Mouse (Mus musculus) lung, postnatal 36 days (tissue): ENCODE results near the gene Chchd6.

Experiments
- DNase-seq: peaks from one replicate; pipeline ENCODE4 v3.0.0; 2022; ENCODE audit warnings: mixed read lengths

Chchd6 gene

GRCm38 (mm10) chr6:89354076-89354475 is 241.4 kb downstream of the Chchd6 start:
- DNase-seq, result no peak

- DNase-seq, result no peak
Observed at GRCm38 (mm10) chr6:89353101-89353500, 242.4 kb downstream of the Chchd6 start.

GRCm38 (mm10) chr6:89351441-89352137 is 243.9 kb downstream of the Chchd6 start:
- DNase-seq, result peak; percentile 63

GRCm38 (mm10) chr6:89350520-89350919 is 244.9 kb downstream of the Chchd6 start:
- no peak for DNase-seq

GRCm38 (mm10) chr6:89350037-89350515 is 245.4 kb downstream of the Chchd6 start:
- DNase-seq, result peak; percentile 63

- DNase-seq, result peak; percentile 56
Observed at GRCm38 (mm10) chr6:89348363-89348762, 247.1 kb downstream of the Chchd6 start.

GRCm38 (mm10) chr6:89347792-89348191 is 247.7 kb downstream of the Chchd6 start:
- no peak for DNase-seq

- DNase-seq, result no peak
Observed at GRCm38 (mm10) chr6:89345855-89346254, 249.6 kb downstream of the Chchd6 start.

- no peak for DNase-seq
Observed at GRCm38 (mm10) chr6:89345486-89345785, 250.0 kb downstream of the Chchd6 start.

- DNase-seq, result peak; percentile 96
Observed at GRCm38 (mm10) chr6:89344613-89345485, 250.6 kb downstream of the Chchd6 start.

- DNase-seq, result no peak
Observed at GRCm38 (mm10) chr6:89341981-89342380, 253.5 kb downstream of the Chchd6 start.

GRCm38 (mm10) chr6:89339447-89339846 is 256.0 kb downstream of the Chchd6 start:
- peak; percentile 49 for DNase-seq

GRCm38 (mm10) chr6:89338733-89339132 is 256.7 kb downstream of the Chchd6 start:
- no peak for DNase-seq

GRCm38 (mm10) chr6:89337574-89337973 is 257.9 kb downstream of the Chchd6 start:
- DNase-seq, result no peak

GRCm38 (mm10) chr6:89333964-89334702 is 261.3 kb downstream of the Chchd6 start:
- DNase-seq, result no peak
